Mouse (Mus musculus): Measurements from ENCODE around the gene Osgepl1.

DNA sequence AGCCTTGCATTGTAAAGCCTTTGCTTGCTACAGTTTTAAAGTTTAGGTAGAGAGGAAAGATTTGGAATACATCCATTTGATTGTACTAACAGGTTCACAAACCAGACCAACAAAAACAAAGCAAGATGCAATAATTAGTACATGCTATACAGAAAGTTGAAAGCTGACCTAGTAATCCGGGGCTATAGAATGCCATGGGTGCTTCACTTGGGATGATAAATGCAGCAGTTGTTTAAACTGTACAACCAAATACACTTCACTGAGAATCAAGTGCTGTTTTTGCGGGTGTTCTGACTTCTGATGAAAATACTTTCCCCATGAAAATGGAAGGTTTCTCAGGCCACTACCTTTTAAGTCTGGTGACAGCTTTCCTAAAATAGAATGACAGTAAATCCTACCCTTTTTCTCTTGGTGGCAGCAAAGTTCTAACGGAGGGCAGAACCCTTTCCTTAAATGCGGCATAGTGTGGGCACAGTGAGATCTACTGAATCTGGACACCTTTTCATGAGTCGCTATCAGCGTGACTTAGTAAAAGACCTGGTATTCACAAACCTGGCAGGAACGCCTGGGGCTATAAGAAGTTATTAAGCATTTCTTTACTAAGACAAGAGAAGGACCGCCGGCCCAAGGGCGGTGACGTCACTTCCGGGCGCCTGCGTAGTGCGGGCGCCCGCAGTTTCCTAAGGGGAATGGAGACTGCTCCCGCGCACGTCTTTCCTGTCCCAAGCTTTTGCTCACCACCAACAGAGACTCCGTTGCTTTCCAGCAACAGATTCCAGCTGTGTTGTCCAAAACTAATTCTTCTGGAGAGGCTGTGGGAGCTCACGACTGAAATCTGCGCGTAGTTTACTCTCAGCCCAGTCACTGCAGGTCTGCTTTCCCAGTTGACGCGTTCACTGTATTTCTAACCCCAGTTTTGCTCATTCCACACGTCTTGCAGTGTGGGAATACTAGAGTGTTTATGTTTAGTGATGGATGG lies at the start of gene Osgepl1:
- TF ChIP-seq CTCF (IDR thresholded peaks at IDR 0.05; ENCODE audit: low read depth, low read length) = no peak
- TF ChIP-seq POLR2A (IDR thresholded peaks at IDR 0.05; ENCODE audit: borderline replicate concordance, low read depth, low read length) = no peak
